Mouse (Mus musculus) heart, embryonic 16.5 days (tissue): ENCODE results near the gene Celf2. TPM values are rescaled to one million over a fixed set of nuclear protein-coding genes. Genes with fewer than 3 reads are reported as not detected.

Experiments used
- ATAC-seq: fragments of 200-750 bp; cut with Nextera tagmentation; replicated peaks from 2 replicates; pipeline ENCODE4 v1.8.0; 2017; ENCODE audit warnings: moderate number of reproducible peaks; ENCODE audit not compliant: insufficient read depth, low FRiP score; ENCODE audit errors: extremely low read depth
- H3K27ac ChIP-seq: fragments of 300-500 bp; sonication (generic); 2 replicates; pipeline ENCODE4 v1.5.1; 2014; ENCODE audit warnings: mild to moderate bottlenecking, low read length, control low read depth, moderate library complexity
- H3K27me3 ChIP-seq: fragments of 300-500 bp; sonication (generic); 2 replicates; pipeline ENCODE4 v1.6.1; 2014; ENCODE audit warnings: low read length, mixed read lengths; ENCODE audit not compliant: control insufficient read depth, insufficient read depth
- H3K36me3 ChIP-seq: fragments of 300-500 bp; sonication (generic); 2 replicates; pipeline ENCODE4 v1.6.1; 2014; ENCODE audit not compliant: control insufficient read depth, insufficient read depth
- H3K4me1 ChIP-seq: fragments of 300-500 bp; sonication (generic); 2 replicates; pipeline ENCODE4 v1.6.1; 2014; ENCODE audit warnings: low read length, mixed read lengths; ENCODE audit not compliant: control insufficient read depth, insufficient read depth
- H3K4me2 ChIP-seq: fragments of 300-500 bp; sonication (generic); 2 replicates; pipeline ENCODE4 v1.6.1; 2014; ENCODE audit warnings: low read depth, mild to moderate bottlenecking, control low read depth, low read length
- H3K4me3 ChIP-seq: fragments of 300-500 bp; sonication (generic); 2 replicates; pipeline ENCODE4 v1.5.1; 2014; ENCODE audit warnings: mild to moderate bottlenecking, control low read depth, low read length
- H3K9ac ChIP-seq: fragments of 300-500 bp; sonication (generic); 2 replicates; pipeline ENCODE4 v1.6.1; 2014; ENCODE audit warnings: low read length, control low read depth
- H3K9me3 ChIP-seq: fragments of 300-500 bp; sonication (generic); replicated peaks from 2 replicates; pipeline ENCODE4 v1.6.1; 2016; ENCODE audit warnings: low read length; ENCODE audit not compliant: control insufficient read depth
- WGBS: fragments of 180-500 bp; shearing (Covaris S2); extraction: QIAGEN DNeasy Blood & Tissue Kit; methylation state at CpG from one replicate; pipeline ENCODE4 v1.1.7; 2014; 5-methylcytosine and 5-hydroxymethylcytosine counted together
- polyA plus RNA-seq: library from polyadenylated mRNA; unstranded; fragments of >200 nt; fragmentation: Nextera tagmentation; extraction: Ambion mirVana; gene quantifications from 2 replicates; pipeline ENCODE4 v1.2.1, GENCODE M21; 2015

Celf2 gene
- polyA plus RNA-seq, 1 experiment from 2014 or later = 70.2 TPM

GRCm38 (mm10) chr2:6560802-6561201 is 948.6 kb downstream of the Celf2 start:
- H3K27me3 ChIP-seq = no peaks in the 10 kb centered on the region
- peaks cover 9% of the 10 kb centered on the region for H3K36me3 ChIP-seq
- H3K4me3 ChIP-seq = no peak overlapping the region
- no peak overlapping the region for H3K9ac ChIP-seq
- H3K27ac ChIP-seq = no peak overlapping the region
- H3K4me1 ChIP-seq = no peaks in the 10 kb centered on the region
- no peak overlapping the region for H3K4me2 ChIP-seq
- ATAC-seq = no peak
- 88% methylated on average over 3 of the region's 3 CpGs for WGBS
- no peaks in the 10 kb centered on the region for H3K9me3 ChIP-seq

GRCm38 (mm10) chr2:6559581-6559980 is 949.8 kb downstream of the Celf2 start:
- no peak overlapping the region for H3K9ac ChIP-seq
- no peak overlapping the region for H3K27ac ChIP-seq
- no peaks in the 10 kb centered on the region for H3K27me3 ChIP-seq
- no peak overlapping the region for H3K4me2 ChIP-seq
- no peaks in the 10 kb centered on the region for H3K4me1 ChIP-seq
- WGBS = 88% methylated on average over 2 of the region's 2 CpGs
- H3K9me3 ChIP-seq = no peaks in the 10 kb centered on the region
- no peak for ATAC-seq
- peaks cover 7% of the 10 kb centered on the region; the same call in 1 of the 2 replicates for H3K36me3 ChIP-seq
- H3K4me3 ChIP-seq = no peak overlapping the region

GRCm38 (mm10) chr2:6558303-6559254 is 950.8 kb downstream of the Celf2 start:
- Histone ChIP-seq H3K9me3 (no peaks in the 10 kb centered on the region), H3K27ac (no peak overlapping the region), H3K4me3 (no peak overlapping the region), H3K4me1 (no peaks in the 10 kb centered on the region), H3K9ac (no peak overlapping the region), H3K27me3 (no peaks in the 10 kb centered on the region), H3K36me3 (peaks cover 7% of the 10 kb centered on the region; the same call in 1 of the 2 replicates), H3K4me2 (no peak overlapping the region)
- no peak for ATAC-seq
- WGBS = 89% methylated on average over 14 of the region's 14 CpGs

- no peaks in the 10 kb centered on the region for H3K9me3 ChIP-seq
- H3K36me3 ChIP-seq = peaks cover 7% of the 10 kb centered on the region; the same call in 1 of the 2 replicates
- H3K27ac ChIP-seq = no peak overlapping the region
- WGBS = 72% methylated on average over 3 of the region's 3 CpGs
- no peak for ATAC-seq
- H3K27me3 ChIP-seq = no peaks in the 10 kb centered on the region
- H3K9ac ChIP-seq = no peak overlapping the region
- no peak overlapping the region for H3K4me2 ChIP-seq
- H3K4me1 ChIP-seq = no peaks in the 10 kb centered on the region
- H3K4me3 ChIP-seq = no peak overlapping the region
Measured at GRCm38 (mm10) chr2:6557749-6558148, 951.6 kb downstream of the Celf2 start.

GRCm38 (mm10) chr2:6556913-6557312 is 952.5 kb downstream of the Celf2 start:
- Histone ChIP-seq H3K4me2 (no peak overlapping the region), H3K4me1 (no peaks in the 10 kb centered on the region), H3K36me3 (peaks cover 10% of the 10 kb centered on the region; the same call in 1 of the 2 replicates), H3K27ac (no peak overlapping the region), H3K27me3 (no peaks in the 10 kb centered on the region), H3K9me3 (no peaks in the 10 kb centered on the region), H3K9ac (no peak overlapping the region), H3K4me3 (no peak overlapping the region)
- WGBS = 90% methylated on average over 2 of the region's 2 CpGs
- no peak for ATAC-seq

GRCm38 (mm10) chr2:6553656-6554055 is 955.7 kb downstream of the Celf2 start:
- no peak overlapping the region for H3K27ac ChIP-seq
- H3K27me3 ChIP-seq = no peaks in the 10 kb centered on the region
- H3K9me3 ChIP-seq = no peaks in the 10 kb centered on the region
- peaks cover 12% of the 10 kb centered on the region; the same call in 1 of the 2 replicates for H3K36me3 ChIP-seq
- H3K9ac ChIP-seq = no peak overlapping the region
- WGBS = 89% methylated on average over 7 of the region's 7 CpGs
- ATAC-seq = no peak
- H3K4me3 ChIP-seq = no peak overlapping the region
- no peaks in the 10 kb centered on the region for H3K4me1 ChIP-seq
- H3K4me2 ChIP-seq = no peak overlapping the region

- Histone ChIP-seq H3K9me3 (no peaks in the 10 kb centered on the region), H3K4me2 (no peak overlapping the region), H3K36me3 (peaks cover 12% of the 10 kb centered on the region; the same call in 1 of the 2 replicates), H3K4me1 (peaks cover 2% of the 10 kb centered on the region; the same call in 1 of the 2 replicates), H3K27ac (no peak overlapping the region), H3K9ac (no peak overlapping the region), H3K27me3 (no peaks in the 10 kb centered on the region), H3K4me3 (no peak overlapping the region)
- ATAC-seq = no peak
- WGBS = 75% methylated on average over 7 of the region's 7 CpGs
Measured at GRCm38 (mm10) chr2:6549251-6549650, 960.1 kb downstream of the Celf2 start.

- Histone ChIP-seq H3K4me2 (no peak overlapping the region), H3K4me1 (peaks cover 2% of the 10 kb centered on the region; the same call in 1 of the 2 replicates), H3K36me3 (peaks cover 9% of the 10 kb centered on the region; the same call in 1 of the 2 replicates), H3K9ac (no peak overlapping the region), H3K9me3 (no peaks in the 10 kb centered on the region), H3K27ac (peak overlapping the region; percentile 13; the same call in 1 of the 2 replicates), H3K27me3 (no peaks in the 10 kb centered on the region), H3K4me3 (no peak overlapping the region)
- peak; percentile 72; the same call in 1 of the 2 replicates for ATAC-seq
- WGBS = 56% methylated on average over 9 of the region's 9 CpGs
Measured at GRCm38 (mm10) chr2:6547139-6547664, 962.2 kb downstream of the Celf2 start.
